ENCODE assay signal across 10 mouse cellular contexts in the genomic region with DNA sequence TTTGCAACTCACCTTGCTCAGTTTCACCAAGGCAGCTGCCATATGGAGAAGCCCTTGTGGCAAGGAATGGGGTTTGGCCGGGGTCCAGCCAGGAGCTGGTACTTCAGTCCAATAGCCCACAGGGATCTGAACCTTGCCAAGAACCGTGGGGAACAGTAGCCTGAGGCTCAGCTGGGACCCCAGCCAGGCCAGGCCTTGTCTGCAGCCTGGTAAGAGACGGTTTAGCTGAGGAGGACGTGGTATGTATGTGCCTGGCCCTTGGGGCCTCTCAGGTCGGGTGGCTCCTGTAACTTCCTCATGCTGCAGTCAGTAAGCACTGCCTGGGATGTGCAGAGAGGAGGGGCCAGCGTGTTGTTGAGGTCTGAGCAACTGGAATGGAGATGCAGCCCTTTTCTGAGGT. TPM values are rescaled to one million over a fixed set of nuclear protein-coding genes. Genes with fewer than 3 reads are reported as not detected.
DNase-seq lines count a peak whose midpoint lies in the region; ATAC-seq lines count a peak whose summit lies in the region.
"Had no signal": no experiment of that assay in that cellular context is flagged by ENCODE, and none has a peak within 500 bp of the region (broad histone marks: within the 10 kb centered on the region; RNA-seq: fewer than 3 reads in every experiment).

No protein-coding gene starts in this region.

- peak; percentile 57 for ATAC-seq in intestine, embryonic 16.5 days
- no peak for ATAC-seq in intestine, embryonic 15.5 days
- peak; percentile 81 to 93 for ATAC-seq in hematopoietic stem cell, adult 5-6 weeks (replicated peaks in 1 of 2; ENCODE audit: insufficient read depth in 1 of 2, low FRiP score in 2 of 2, low TSS enrichment in 1 of 2, low read depth in 1 of 2, poor library complexity in 2 of 2, severe bottlenecking in 2 of 2)
- no peak for ATAC-seq in midbrain, embryonic 13.5 days

- DNase-seq in 3T3-L1 (ENCODE audit: low read depth, low spot score): peak; percentile 90
- DNase-seq in cerebellum, adult 18-20 months: peak; percentile 87 to 88
- DNase-seq in spleen, postnatal 14 days (ENCODE audit: low spot score in 2 of 2): no peak
- DNase-seq in adrenal gland, postnatal 4 days (ENCODE audit: low spot score in 2 of 2): no peak

- H3K27ac ChIP-seq in intestine, embryonic 16.5 days (ENCODE audit: low read length): no peak overlapping the region
- H3K27ac ChIP-seq in intestine, embryonic 15.5 days: no peak overlapping the region
- H3K27ac ChIP-seq in midbrain, embryonic 13.5 days: no peak overlapping the region

- H3K27me3 ChIP-seq in intestine, embryonic 16.5 days (replicated peaks; ENCODE audit: control insufficient read depth, insufficient read depth, low read length): no peaks in the 10 kb centered on the region
- H3K27me3 ChIP-seq in intestine, embryonic 15.5 days (replicated peaks): no peaks in the 10 kb centered on the region
- H3K27me3 ChIP-seq in midbrain, embryonic 13.5 days: no peaks in the 10 kb centered on the region
- H3K27me3 ChIP-seq: heart, embryonic 12.5 days had no signal

- H3K4me1 ChIP-seq in intestine, embryonic 16.5 days (ENCODE audit: control insufficient read depth, insufficient read depth, low read length): peaks cover 11% of the 10 kb centered on the region; the same call in 1 of the 2 replicates
- peaks cover 7% of the 10 kb centered on the region; the same call in 1 of the 2 replicates for H3K4me1 ChIP-seq in intestine, embryonic 15.5 days (replicated peaks)
- 0 out of 2 replicates have a peak, but pooled peaks cover 5% of the 10 kb centered on the region for H3K4me1 ChIP-seq in midbrain, embryonic 13.5 days (replicated peaks)
- H3K4me1 ChIP-seq: megakaryocyte, embryonic 14.5 days had no signal

- no peaks in the 10 kb centered on the region for H3K9me3 ChIP-seq in intestine, embryonic 16.5 days (ENCODE audit: control insufficient read depth, low read length)
- H3K9me3 ChIP-seq in intestine, embryonic 15.5 days: no peaks in the 10 kb centered on the region
- H3K9me3 ChIP-seq in midbrain, embryonic 13.5 days: no peaks in the 10 kb centered on the region

- no peak overlapping the region for H3K4me3 ChIP-seq in intestine, embryonic 16.5 days (ENCODE audit: low read length)
- H3K4me3 ChIP-seq in intestine, embryonic 15.5 days (replicated peaks): no peak overlapping the region
- H3K4me3 ChIP-seq in midbrain, embryonic 13.5 days (replicated peaks): no peak overlapping the region
- H3K4me3 ChIP-seq: heart, embryonic 12.5 days; megakaryocyte, embryonic 14.5 days had no signal

- H3K9ac ChIP-seq in intestine, embryonic 16.5 days (ENCODE audit: low read depth, low read length): 0 out of 2 replicates have a peak overlapping the region, but pooled peaks have one; percentile 39
- no peak overlapping the region for H3K9ac ChIP-seq in intestine, embryonic 15.5 days
- H3K9ac ChIP-seq in midbrain, embryonic 13.5 days (replicated peaks): no peak overlapping the region
- H3K9ac ChIP-seq: heart, embryonic 12.5 days had no signal

- 43% methylated on average over 6 of the region's 6 CpGs for WGBS in intestine, embryonic 16.5 days
- WGBS in intestine, embryonic 15.5 days: 45% methylated on average over 6 of the region's 6 CpGs
- WGBS in midbrain, embryonic 13.5 days: 70% methylated on average over 6 of the region's 6 CpGs

- no peaks in the 10 kb centered on the region for H3K36me3 ChIP-seq in intestine, embryonic 16.5 days (ENCODE audit: control insufficient read depth, insufficient read depth, low read length)
- H3K36me3 ChIP-seq in intestine, embryonic 15.5 days: no peaks in the 10 kb centered on the region
- H3K36me3 ChIP-seq in midbrain, embryonic 13.5 days: no peaks in the 10 kb centered on the region
- H3K36me3 ChIP-seq: heart, embryonic 12.5 days had no signal

- H3K4me2 ChIP-seq in intestine, embryonic 16.5 days (ENCODE audit: low read depth, low read length): no peak overlapping the region
- H3K4me2 ChIP-seq in intestine, embryonic 15.5 days (replicated peaks): no peak overlapping the region
- no peak overlapping the region for H3K4me2 ChIP-seq in midbrain, embryonic 13.5 days (replicated peaks)
- H3K4me2 ChIP-seq: heart, embryonic 12.5 days had no signal

RNA-seq across cellular contexts. Expression of gene Map10, which starts 27.8 kb away (rescaled TPM):
- 3.5 and 3.7 TPM in 2 replicates for polyA plus RNA-seq in intestine, embryonic 16.5 days (2015; fragmentation: Nextera tagmentation; extraction: Ambion mirVana)
- 4.7 and 4.9 TPM in 2 replicates for polyA plus RNA-seq in intestine, embryonic 15.5 days (2015; fragmentation: Nextera tagmentation; extraction: Ambion mirVana)
- 1.0 and 1.8 TPM in 2 replicates for total RNA-seq in hematopoietic stem cell, adult 5-6 weeks (2017)
- 1 to 10 TPM; 5.5 to 6.2 TPM for total RNA-seq in adrenal gland, postnatal 4 days (2021)
- 8.5 and 8.7 TPM in 2 replicates for polyA plus RNA-seq in midbrain, embryonic 13.5 days (2015; fragmentation: Nextera tagmentation; extraction: Ambion mirVana)

Comparison
In these comparisons a context has a peak if more than half of its experiments do, and no peak if none do; other contexts are left out.
1. ATAC-seq: peak in intestine, embryonic 16.5 days (single experiment) and hematopoietic stem cell, adult 5-6 weeks (2 of 2); none in intestine, embryonic 15.5 days (single experiment) and midbrain, embryonic 13.5 days (single experiment).
2. DNase-seq: peak in 3T3-L1 (single experiment) and cerebellum, adult 18-20 months (2 of 2); none in spleen, postnatal 14 days (0 of 2) and adrenal gland, postnatal 4 days (0 of 2).